Comparison of ENCODE assay signal across 7 mouse cellular contexts in genomic region chr1:59762208-59762607, GRCm38 (mm10). TPM values are rescaled to one million over a fixed set of nuclear protein-coding genes. Genes with fewer than 3 reads are reported as not detected.
DNase-seq lines count a peak whose midpoint lies in the region; ATAC-seq and TF ChIP-seq lines count a peak whose summit lies in the region.

No protein-coding gene starts in this region.

- H3K4me1 ChIP-seq in heart, embryonic 13.5 days, result peaks cover 13% of the 10 kb centered on the region

- no peaks in the 10 kb centered on the region for H3K27me3 ChIP-seq in C2C12 (ENCODE audit: control insufficient read depth, insufficient read depth, insufficient read length)
- H3K27me3 ChIP-seq in heart, embryonic 13.5 days (replicated peaks), result no peaks in the 10 kb centered on the region

- peak; percentile 66 for DNase-seq in 416B (ENCODE audit: low read depth)
- DNase-seq in cerebellum, postnatal 36 days, result peak; percentile 22 to 31
- DNase-seq in kidney, postnatal 14 days, result peak; percentile 41
- peak; percentile 55 for DNase-seq in lung, postnatal 10 days
- DNase-seq in skeletal muscle tissue, adult 2 months (ENCODE audit: low read depth, low spot score), result peak; percentile 10

- no peaks in the 10 kb centered on the region for H3K36me3 ChIP-seq in C2C12 (ENCODE audit: control insufficient read depth, insufficient read depth)
- H3K36me3 ChIP-seq in heart, embryonic 13.5 days, result no peaks in the 10 kb centered on the region

- no peak for ATAC-seq in heart, embryonic 13.5 days (ENCODE audit: extremely low read depth, insufficient number of reproducible peaks, low FRiP score, low TSS enrichment)

- peak overlapping the region; percentile 72 for H3ac ChIP-seq in C2C12 (ENCODE audit: control insufficient read depth, insufficient read length, low read depth)

- peak overlapping the region; percentile 99 for H3K27ac ChIP-seq in heart, embryonic 13.5 days (replicated peaks)

- H3K9me3 ChIP-seq in heart, embryonic 13.5 days, result no peaks in the 10 kb centered on the region

- peaks cover 38% of the 10 kb centered on the region for H3K79me2 ChIP-seq in C2C12 (ENCODE audit: control insufficient read depth, insufficient read depth)

- H3K4me2 ChIP-seq in heart, embryonic 13.5 days, result peak overlapping the region; percentile 92

- H3K79me3 ChIP-seq in C2C12 (ENCODE audit: low read depth), result peaks cover 32% of the 10 kb centered on the region

- peak overlapping the region; percentile 71 for H3K4me3 ChIP-seq in C2C12 (ENCODE audit: insufficient read depth, poor library complexity, severe bottlenecking)
- peak overlapping the region; percentile 84 for H3K4me3 ChIP-seq in heart, embryonic 13.5 days

- H3K9ac ChIP-seq in heart, embryonic 13.5 days, result peak overlapping the region; percentile 98

- no peak for TF ChIP-seq CTCF in C2C12 (IDR thresholded peaks at IDR 0.05; ENCODE audit: control insufficient read depth, insufficient read depth, insufficient read length)

- WGBS in heart, embryonic 13.5 days, result 7% methylated on average over 10 of the region's 10 CpGs

TF ChIP-seq in C2C12, 6 proteins besides CTCF, POLR2A, EP300 and RAD21:
- TF ChIP-seq MYOG (IDR thresholded peaks at IDR 0.05; ENCODE audit: control insufficient read depth, extremely low read depth, insufficient read length) (no peak), USF1 (IDR thresholded peaks at IDR 0.05; ENCODE audit: low read depth) (no peak), MYOD1 (IDR thresholded peaks at IDR 0.05; ENCODE audit: control insufficient read depth, insufficient read length, low read depth) (no peak), CEBPB (IDR thresholded peaks at IDR 0.05; ENCODE audit: low read depth) (no peak), MAX (IDR thresholded peaks at IDR 0.05) (no peak)

RNA-seq across cellular contexts. Expression of gene Bmpr2, which starts 1.0 kb away (rescaled TPM):
- 3.7 TPM for polyA plus RNA-seq in C2C12 (2012; fragmentation: generic; extraction: Trizol)
- 6.1 TPM in 2 replicates for polyA plus RNA-seq in heart, embryonic 13.5 days (2015; fragmentation: Nextera tagmentation; extraction: Ambion mirVana)

Comparison
In these comparisons a context has a peak if more than half of its experiments do, and no peak if none do; other contexts are left out.
1. DNase-seq: peak in every context shown above with its lines; median percentile 66 in 416B; 55 in lung, postnatal 10 days; 41 in kidney, postnatal 14 days; 26 in cerebellum, postnatal 36 days; 10 in skeletal muscle tissue, adult 2 months.